Mouse (Mus musculus) spleen, adult 2 months (tissue): ENCODE results near the gene Ptpn21.

ENCODE experiments used
- CTCF ChIP-seq: fragments of 200-500 bp; IDR thresholded peaks from 2 replicates; pipeline ENCODE4 v1.5.1; 2011; ENCODE audit warnings: mild to moderate bottlenecking, inconsistent platforms; ENCODE audit not compliant: insufficient read depth, insufficient read length, insufficient replicate concordance; ENCODE audit errors: extremely low read depth
- POLR2A ChIP-seq: fragments of 200-500 bp; IDR thresholded peaks from 2 replicates; pipeline ENCODE4 v1.6.1; 2011; ENCODE audit warnings: low read depth, low read length, inconsistent platforms

- TF ChIP-seq POLR2A: no peak
- TF ChIP-seq CTCF: no peak
Measured at GRCm38 (mm10) chr12:98757636-98758035, 20.4 kb upstream of the Ptpn21 start.
